Comparison of ENCODE assay signal across 8 mouse cellular contexts in genomic region chr1:152008473-152008991, GRCm38 (mm10).
A peak's percentile ranks its signal among the peaks of the same experiment; 100 is the strongest.
DNase-seq lines count a peak whose midpoint lies in the region; ATAC-seq lines count a peak whose summit lies in the region.

No protein-coding gene starts in this region.

- peaks cover 5% of the 10 kb centered on the region; the same call in 1 of the 2 replicates for H3K4me1 ChIP-seq in intestine, embryonic 15.5 days (replicated peaks)

- H3K36me3 ChIP-seq in intestine, embryonic 15.5 days = 0 out of 2 replicates have a peak, but pooled peaks cover 3% of the 10 kb centered on the region

- no peak overlapping the region for H3K27ac ChIP-seq in intestine, embryonic 15.5 days

- no peak overlapping the region for H3K9ac ChIP-seq in intestine, embryonic 15.5 days

- no peak overlapping the region for H3K4me2 ChIP-seq in intestine, embryonic 15.5 days (replicated peaks)

- no peak overlapping the region for H3K4me3 ChIP-seq in intestine, embryonic 15.5 days (replicated peaks)

- peak; percentile 26 for DNase-seq in embryo, embryonic 10.5 days (ENCODE audit: low spot score)
- DNase-seq in embryo, embryonic 11 days = no peak
- DNase-seq in kidney, adult 9 months = peak; percentile 27
- DNase-seq in kidney, adult 11 months = no peak
- DNase-seq in CD4-positive helper T cell, adult 2 months (ENCODE audit: low read depth, low spot score) = peak; percentile 69
- no peak for DNase-seq in thymus, postnatal 0 days (ENCODE audit: low spot score)
- no peak for DNase-seq in right cerebral cortex, postnatal 4 days

- WGBS in intestine, embryonic 15.5 days = 38% methylated on average over 8 of the region's 8 CpGs

- ATAC-seq in intestine, embryonic 15.5 days = peak; percentile 45; the same call in 1 of the 2 replicates

- no peaks in the 10 kb centered on the region for H3K27me3 ChIP-seq in intestine, embryonic 15.5 days (replicated peaks)

- H3K9me3 ChIP-seq in intestine, embryonic 15.5 days = no peaks in the 10 kb centered on the region

Comparison
In these comparisons a context has a peak if more than half of its experiments do, and no peak if none do; other contexts are left out.
1. DNase-seq: peak in embryo, embryonic 10.5 days (single experiment), kidney, adult 9 months (single experiment) and CD4-positive helper T cell, adult 2 months (single experiment); none in embryo, embryonic 11 days (single experiment), kidney, adult 11 months (single experiment), thymus, postnatal 0 days (single experiment) and right cerebral cortex, postnatal 4 days (single experiment).